Mouse (Mus musculus) forebrain, embryonic 12.5 days (tissue): ENCODE measurements at regions not wholly inside any gene's neighbourhood (a gene's known extent, or its start where the extent isn't known, plus 50 kb on each side); places are given as distances from the start of the nearest gene placed in this dataset.
A peak's percentile ranks its signal among the peaks of the same experiment; 100 is the strongest.
"Not testable (repeated sequence)": the region's sequence is repeated elsewhere in the genome, so short reads cannot be mapped to it uniquely, and the experiment has no call there.

Experiments used
- ATAC-seq: fragments of 200-750 bp; cut with Nextera tagmentation; 2 replicates; pipeline ENCODE4 v1.8.0; 2017; ENCODE audit warnings: moderate TSS enrichment; ENCODE audit not compliant: low FRiP score
- H3K27ac ChIP-seq: fragments of 300-500 bp; sonication (generic); 2 replicates; pipeline ENCODE4 v1.5.1; 2016; ENCODE audit warnings: mild to moderate bottlenecking
- H3K27me3 ChIP-seq: fragments of 300-500 bp; sonication (generic); 2 replicates; pipeline ENCODE4 v1.6.1; 2016; ENCODE audit warnings: mild to moderate bottlenecking
- H3K36me3 ChIP-seq: fragments of 300-500 bp; sonication (generic); replicated peaks from 2 replicates; pipeline ENCODE4 v1.6.1; 2016; ENCODE audit warnings: mild to moderate bottlenecking
- H3K4me1 ChIP-seq: fragments of 300-500 bp; sonication (generic); 2 replicates; pipeline ENCODE4 v1.6.1; 2016
- H3K4me2 ChIP-seq: fragments of 300-500 bp; sonication (generic); 2 replicates; pipeline ENCODE4 v1.6.1; 2016; ENCODE audit warnings: mild to moderate bottlenecking, moderate library complexity
- H3K4me3 ChIP-seq: fragments of 300-500 bp; sonication (generic); replicated peaks from 2 replicates; pipeline ENCODE4 v1.5.1; 2016; ENCODE audit warnings: mild to moderate bottlenecking
- H3K9ac ChIP-seq: fragments of 300-500 bp; sonication (generic); 2 replicates; pipeline ENCODE4 v1.6.1; 2016; ENCODE audit warnings: mild to moderate bottlenecking
- H3K9me3 ChIP-seq: fragments of 300-500 bp; sonication (generic); 2 replicates; pipeline ENCODE4 v1.6.1; 2016
- WGBS: fragments of 180-500 bp; shearing (Covaris S2); methylation state at CpG from one replicate; pipeline ENCODE4 v1.1.7; 2016; 5-methylcytosine and 5-hydroxymethylcytosine counted together

DNA sequence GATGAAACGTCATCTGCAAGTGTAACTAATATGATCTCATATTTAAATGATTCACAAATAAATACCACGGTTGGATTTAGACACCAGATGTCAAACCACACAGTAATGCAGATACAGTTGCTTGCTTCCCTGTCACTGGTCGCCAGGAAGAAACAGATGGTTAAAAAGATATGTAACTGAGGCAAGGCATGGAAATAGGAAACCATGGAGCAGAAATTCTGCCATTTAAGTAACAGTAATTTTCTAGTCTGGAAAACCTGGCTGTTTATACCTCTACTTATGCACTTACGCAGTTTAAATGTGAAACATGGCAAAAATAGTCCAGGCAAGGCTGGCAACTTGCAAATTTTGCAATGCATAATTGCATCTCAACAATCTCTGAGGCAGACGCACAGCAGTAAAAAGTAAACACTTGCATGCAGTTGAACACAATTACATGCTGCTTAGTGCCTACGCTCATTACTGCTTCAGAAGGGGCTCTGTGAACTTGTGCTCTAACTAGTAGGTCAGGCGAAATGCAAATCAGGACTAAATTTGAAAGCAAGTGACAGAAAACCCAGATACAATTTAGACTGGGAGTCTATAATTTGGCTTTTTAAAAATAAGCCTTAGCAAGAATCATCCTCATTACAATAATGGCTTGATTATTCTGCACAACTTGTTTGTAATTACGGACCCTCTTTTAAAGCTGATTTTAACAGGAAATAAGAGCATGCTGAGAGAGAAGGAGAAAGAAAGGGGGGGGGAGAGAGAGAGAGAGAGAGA lies 102.6 kb downstream of the Naa11 start:
- Histone ChIP-seq H3K4me2 (no peak overlapping the region), H3K4me3 (no peak overlapping the region), H3K4me1 (peaks cover 15% of the 10 kb centered on the region), H3K27me3 (no peaks in the 10 kb centered on the region), H3K9ac (no peak overlapping the region), H3K9me3 (no peaks in the 10 kb centered on the region), H3K36me3 (no peaks in the 10 kb centered on the region), H3K27ac (peak overlapping the region; percentile 67)
- WGBS, result 34% methylated on average over 8 of the region's 8 CpGs
- ATAC-seq, result peak; percentile 66

DNA sequence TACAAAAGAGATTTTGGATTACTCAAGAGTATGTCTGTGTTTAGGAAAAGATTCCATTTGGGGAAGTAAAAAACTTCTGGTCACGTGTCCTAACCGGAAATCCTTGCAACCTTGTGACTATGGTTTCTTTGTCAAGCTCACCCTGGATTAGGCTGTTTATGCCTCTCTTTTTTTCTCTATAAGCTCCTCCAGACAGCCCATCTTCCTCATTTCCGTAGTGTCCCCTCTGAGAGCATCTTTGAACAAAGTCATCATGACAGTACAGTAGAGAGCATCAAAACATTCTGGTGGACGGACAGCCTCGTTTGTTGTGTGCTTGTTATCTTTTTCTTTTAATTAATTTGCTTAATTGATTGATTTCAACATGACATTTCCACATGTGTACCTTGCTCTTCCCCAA lies 112.7 kb downstream of the Naa11 start:
- Histone ChIP-seq H3K27me3 (no peaks in the 10 kb centered on the region), H3K4me1 (peaks cover 3% of the 10 kb centered on the region; the same call in 1 of the 2 replicates), H3K9ac (no peak overlapping the region), H3K9me3 (no peaks in the 10 kb centered on the region), H3K4me3 (no peak overlapping the region), H3K4me2 (no peak overlapping the region), H3K27ac (no peak overlapping the region), H3K36me3 (no peaks in the 10 kb centered on the region)
- WGBS, result 81% methylated on average over 5 of the region's 5 CpGs
- no peak for ATAC-seq

- H3K27me3 ChIP-seq, result no peaks in the 10 kb centered on the region
- H3K4me1 ChIP-seq, result peaks cover 3% of the 10 kb centered on the region; the same call in 1 of the 2 replicates
- H3K4me2 ChIP-seq, result peak overlapping the region; percentile 3; the same call in 1 of the 2 replicates
- no peak overlapping the region for H3K27ac ChIP-seq
- H3K9me3 ChIP-seq, result no peaks in the 10 kb centered on the region
- 61% methylated on average over 16 of the region's 16 CpGs for WGBS
- ATAC-seq, result peak; percentile 61; the same call in 1 of the 2 replicates
- H3K36me3 ChIP-seq, result no peaks in the 10 kb centered on the region
- H3K9ac ChIP-seq, result no peak overlapping the region
- H3K4me3 ChIP-seq, result no peak overlapping the region
Measured at GRCm38 (mm10) chr5:97277795-97278572, 114.2 kb downstream of the Naa11 start.

DNA sequence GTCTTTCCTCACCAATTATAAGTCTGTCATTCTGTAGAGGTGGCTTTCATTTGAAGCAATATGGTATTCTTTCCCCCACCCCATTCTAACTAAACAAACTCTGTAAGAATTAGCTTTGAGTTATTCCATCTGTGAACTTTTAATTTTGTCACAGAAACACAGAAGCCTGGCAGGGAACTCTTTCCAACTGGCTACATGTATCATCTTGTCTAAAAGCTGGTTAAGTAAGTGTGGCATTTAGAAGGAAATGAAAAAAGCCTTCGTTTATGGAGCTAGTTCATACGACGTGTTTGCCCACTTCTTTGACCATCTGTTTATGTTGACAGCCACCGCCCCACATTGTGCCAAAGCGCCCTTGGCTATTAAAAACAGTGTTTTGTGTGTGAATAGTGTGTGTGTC lies 115.5 kb downstream of the Naa11 start:
- H3K9me3 ChIP-seq, result no peaks in the 10 kb centered on the region
- H3K36me3 ChIP-seq, result no peaks in the 10 kb centered on the region
- ATAC-seq, result no peak
- no peaks in the 10 kb centered on the region for H3K27me3 ChIP-seq
- WGBS, result 79% methylated on average over 5 of the region's 5 CpGs
- no peak overlapping the region for H3K4me3 ChIP-seq
- no peak overlapping the region for H3K27ac ChIP-seq
- H3K4me2 ChIP-seq, result no peak overlapping the region
- no peak overlapping the region for H3K9ac ChIP-seq
- H3K4me1 ChIP-seq, result peaks cover 3% of the 10 kb centered on the region; the same call in 1 of the 2 replicates

GRCm38 (mm10) chr5:97264666-97265065 lies 127.5 kb downstream of the Naa11 start:
- H3K27me3 ChIP-seq, ATAC-seq, H3K9ac ChIP-seq, H3K4me2 ChIP-seq, H3K4me1 ChIP-seq, H3K4me3 ChIP-seq, H3K27ac ChIP-seq, H3K9me3 ChIP-seq, H3K36me3 ChIP-seq: not testable (repeated sequence)
- 91% methylated on average over 12 of the region's 12 CpGs for WGBS

DNA sequence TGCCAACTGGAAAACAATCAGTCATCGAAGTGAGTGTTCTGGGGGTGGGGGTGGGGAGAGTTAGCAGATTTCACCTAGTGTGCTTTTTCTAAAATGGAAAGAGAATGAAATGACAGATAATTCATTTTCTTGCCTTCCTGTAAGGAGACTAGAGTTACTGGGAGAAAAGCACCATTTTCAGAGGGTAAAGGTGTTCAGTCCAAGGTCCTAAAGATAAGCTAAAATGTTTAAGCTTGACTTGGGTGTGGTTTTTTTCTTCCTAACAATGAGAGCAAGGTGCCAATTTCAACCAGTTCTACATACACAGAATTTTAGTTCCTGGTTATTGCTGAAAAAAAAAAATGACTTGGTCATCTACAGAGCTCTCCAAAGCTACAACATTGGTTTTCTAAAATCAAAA lies 135.1 kb downstream of the Naa11 start:
- H3K27me3 ChIP-seq, result no peaks in the 10 kb centered on the region
- ATAC-seq, result no peak
- no peaks in the 10 kb centered on the region for H3K9me3 ChIP-seq
- H3K4me3 ChIP-seq, result no peak overlapping the region
- no peaks in the 10 kb centered on the region for H3K4me1 ChIP-seq
- H3K36me3 ChIP-seq, result no peaks in the 10 kb centered on the region
- H3K9ac ChIP-seq, result no peak overlapping the region
- H3K27ac ChIP-seq, result no peak overlapping the region
- WGBS, result 88% methylated on average over 1 of the region's 1 CpGs
- H3K4me2 ChIP-seq, result no peak overlapping the region

DNA sequence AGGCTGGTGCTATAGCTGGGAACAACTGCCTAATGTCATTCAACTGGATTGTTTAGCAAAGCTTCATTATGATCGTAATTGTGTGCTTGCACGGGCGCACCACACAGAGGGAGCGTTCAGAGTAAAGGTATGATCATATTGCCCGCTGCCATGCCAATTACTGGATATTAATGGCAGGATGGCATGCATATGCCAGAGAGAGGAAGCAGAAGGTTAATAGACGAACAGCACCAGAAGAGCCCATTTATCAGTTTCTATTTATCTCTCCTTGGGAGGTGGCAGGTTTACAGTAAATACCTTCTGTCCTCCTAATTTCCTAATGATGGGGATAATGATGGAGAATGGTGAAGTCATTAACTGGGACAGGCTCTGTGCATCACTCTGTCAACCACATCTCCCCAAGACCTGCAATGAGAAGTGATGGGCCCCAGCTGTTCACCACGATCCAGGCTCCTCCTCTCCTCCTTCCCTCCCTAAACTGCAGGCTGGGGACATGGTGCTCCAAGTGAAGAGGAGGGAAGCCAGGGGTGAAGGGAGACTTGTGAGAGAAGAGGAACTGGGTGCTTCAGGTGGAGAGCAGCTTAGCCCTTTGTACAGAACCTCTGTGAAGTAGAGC lies 135.6 kb downstream of the Naa11 start:
- Histone ChIP-seq H3K36me3 (no peaks in the 10 kb centered on the region), H3K4me1 (no peaks in the 10 kb centered on the region), H3K9ac (no peak overlapping the region), H3K27me3 (no peaks in the 10 kb centered on the region), H3K27ac (no peak overlapping the region), H3K9me3 (no peaks in the 10 kb centered on the region), H3K4me2 (no peak overlapping the region), H3K4me3 (no peak overlapping the region)
- ATAC-seq, result peak; percentile 86; the same call in 1 of the 2 replicates
- WGBS, result 49% methylated on average over 7 of the region's 7 CpGs

DNA sequence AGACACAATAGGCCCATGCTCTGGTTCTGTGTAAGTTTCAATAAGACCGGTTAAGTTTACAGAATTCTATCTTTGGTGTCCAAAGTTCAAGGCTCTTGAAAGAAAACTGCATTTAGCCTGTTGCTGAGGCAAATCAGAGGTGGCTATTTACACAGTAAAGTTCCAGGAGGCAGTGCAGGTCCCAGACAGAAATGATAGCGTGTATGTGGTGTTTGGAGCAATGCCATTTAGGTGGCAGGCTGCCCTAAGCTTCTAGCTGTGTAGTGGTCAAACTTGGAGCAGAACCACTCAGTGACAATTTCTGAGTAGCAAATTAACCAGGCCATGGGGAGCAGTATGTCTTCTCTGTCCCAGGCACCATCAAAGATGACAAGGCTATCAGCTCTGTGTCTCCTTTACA lies 125.5 kb upstream of the Paqr3 start:
- no peaks in the 10 kb centered on the region for H3K27me3 ChIP-seq
- H3K36me3 ChIP-seq, result no peaks in the 10 kb centered on the region
- H3K4me3 ChIP-seq, result no peak overlapping the region
- H3K4me2 ChIP-seq, result no peak overlapping the region
- H3K9ac ChIP-seq, result no peak overlapping the region
- no peak for ATAC-seq
- H3K4me1 ChIP-seq, result no peaks in the 10 kb centered on the region
- H3K9me3 ChIP-seq, result no peaks in the 10 kb centered on the region
- WGBS, result 83% methylated on average over 2 of the region's 2 CpGs
- no peak overlapping the region for H3K27ac ChIP-seq

DNA sequence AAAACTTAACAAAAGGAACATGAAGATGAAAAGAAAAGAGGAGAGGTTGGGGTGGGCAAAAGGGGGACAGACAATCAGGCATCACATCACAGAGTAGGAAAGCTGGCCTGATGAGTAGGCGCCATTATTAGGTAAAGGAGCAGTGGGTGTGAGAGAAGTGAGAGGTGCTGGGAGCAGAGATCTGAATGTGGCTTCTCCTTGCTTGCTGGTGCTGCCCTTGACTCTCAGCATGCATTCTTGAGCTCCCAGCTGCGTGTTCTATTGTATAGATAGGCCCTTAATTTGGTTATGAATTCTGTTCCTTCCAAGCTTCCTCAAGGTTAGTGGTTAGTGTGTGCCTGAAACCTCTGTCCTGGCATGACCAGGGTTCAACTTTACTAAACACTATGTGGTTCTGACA lies 115.0 kb upstream of the Paqr3 start:
- Histone ChIP-seq H3K27ac (no peak overlapping the region), H3K4me3 (no peak overlapping the region), H3K4me1 (peaks cover 13% of the 10 kb centered on the region), H3K9me3 (no peaks in the 10 kb centered on the region), H3K36me3 (no peaks in the 10 kb centered on the region), H3K9ac (no peak overlapping the region), H3K4me2 (no peak overlapping the region), H3K27me3 (no peaks in the 10 kb centered on the region)
- ATAC-seq, result no peak
- WGBS, result 38% methylated on average over 2 of the region's 2 CpGs

DNA sequence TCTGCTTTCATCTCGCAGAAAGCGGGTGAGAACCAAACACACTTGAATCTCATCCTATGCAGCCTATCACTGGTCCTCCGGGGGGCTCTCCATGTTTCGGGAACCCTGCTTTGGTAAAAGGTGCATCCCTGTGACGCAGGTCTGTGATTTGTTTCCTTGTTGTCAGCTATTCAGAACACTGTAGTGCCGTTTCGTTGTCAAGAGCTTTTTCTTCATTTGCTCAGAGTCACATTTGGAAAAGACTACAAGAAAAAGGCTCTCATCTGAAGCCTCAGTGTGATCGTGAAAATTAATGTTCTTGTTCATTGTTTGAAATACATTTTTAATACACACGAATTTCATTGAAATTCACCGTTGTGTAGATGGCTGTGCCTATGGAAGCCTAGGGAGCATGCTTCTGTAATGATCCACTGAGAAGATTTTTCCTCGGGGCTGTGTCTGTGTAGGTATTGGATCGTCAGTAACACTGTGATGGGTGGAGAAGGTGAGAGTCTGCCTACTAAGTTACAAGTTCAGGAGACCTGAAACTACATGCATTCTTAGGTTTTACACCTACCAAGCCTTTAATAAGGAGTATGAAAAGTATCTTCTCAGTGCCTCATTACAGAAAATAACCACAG lies 112.0 kb upstream of the Paqr3 start:
- Histone ChIP-seq H3K9me3 (no peaks in the 10 kb centered on the region), H3K27me3 (no peaks in the 10 kb centered on the region), H3K27ac (0 out of 2 replicates have a peak overlapping the region, but pooled peaks have one; percentile 26), H3K4me3 (peak overlapping the region; percentile 36), H3K36me3 (no peaks in the 10 kb centered on the region), H3K4me1 (peaks cover 13% of the 10 kb centered on the region), H3K9ac (peak overlapping the region; percentile 44), H3K4me2 (peak overlapping the region; percentile 55)
- ATAC-seq, result peak; percentile 55
- WGBS, result 35% methylated on average over 12 of the region's 12 CpGs

DNA sequence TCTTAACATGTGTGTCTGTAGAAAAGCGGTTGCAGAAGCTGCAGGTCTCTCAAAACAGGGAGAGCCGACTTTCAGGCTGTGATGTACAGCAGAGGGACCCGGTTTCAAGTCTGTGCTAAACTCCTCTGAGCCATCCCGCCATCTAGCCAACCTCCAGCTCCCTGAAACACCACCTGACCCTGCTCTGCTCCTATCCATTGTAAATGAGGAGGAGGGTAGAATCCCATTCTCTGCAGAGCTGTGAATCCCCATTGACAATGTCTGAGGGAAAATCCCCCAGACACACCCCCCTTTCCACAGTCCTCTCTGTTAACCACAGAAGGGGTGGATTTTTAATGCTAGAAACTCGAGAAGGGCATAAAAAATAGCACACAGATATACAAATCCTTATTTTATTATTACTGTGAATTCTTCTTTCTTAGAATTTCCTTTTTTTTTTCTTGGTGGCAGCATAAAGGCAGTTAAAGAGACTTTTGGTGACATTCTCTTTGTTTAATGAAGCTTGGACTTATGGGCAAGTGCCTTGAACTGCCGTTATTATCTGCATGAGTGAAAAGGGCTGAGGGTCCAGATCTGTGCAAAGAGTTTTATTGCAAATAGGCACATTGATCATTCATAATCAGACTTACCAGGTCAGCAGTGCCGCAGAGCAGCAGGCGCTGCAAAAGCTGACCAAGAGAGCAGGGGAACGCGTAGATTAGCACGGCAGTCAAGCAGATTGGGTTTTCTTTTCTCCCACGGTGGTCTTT lies 111.3 kb upstream of the Paqr3 start:
- Histone ChIP-seq H3K9me3 (no peaks in the 10 kb centered on the region), H3K4me1 (peaks cover 13% of the 10 kb centered on the region), H3K27me3 (no peaks in the 10 kb centered on the region), H3K27ac (no peak overlapping the region), H3K4me2 (peak overlapping the region; percentile 55), H3K9ac (peak overlapping the region; percentile 44), H3K4me3 (peak overlapping the region; percentile 36), H3K36me3 (no peaks in the 10 kb centered on the region)
- WGBS, result 22% methylated on average over 12 of the region's 12 CpGs
- ATAC-seq, result peak; percentile 77
